Mouse (Mus musculus) adrenal gland, postnatal 4 days (tissue): ENCODE results near the gene Capn7. TPM values are rescaled to one million over a fixed set of nuclear protein-coding genes. Genes with fewer than 3 reads are reported as not detected.

Experiments
- DNase-seq, 2 experiments: peaks; one replicate each; pipeline ENCODE4 v3.0.0; 2021 to 2022; ENCODE audit warnings: low spot score in 2 of 2, mixed read lengths in 2 of 2
- total RNA-seq, 2 experiments: library from RNA; stranded (reverse); gene quantifications; 2 replicates each; pipeline ENCODE4 v1.2.3; 2021

Gene Capn7
- total RNA-seq, 2 experiments from 2014 or later = 47.0 to 53.0 TPM

DNA sequence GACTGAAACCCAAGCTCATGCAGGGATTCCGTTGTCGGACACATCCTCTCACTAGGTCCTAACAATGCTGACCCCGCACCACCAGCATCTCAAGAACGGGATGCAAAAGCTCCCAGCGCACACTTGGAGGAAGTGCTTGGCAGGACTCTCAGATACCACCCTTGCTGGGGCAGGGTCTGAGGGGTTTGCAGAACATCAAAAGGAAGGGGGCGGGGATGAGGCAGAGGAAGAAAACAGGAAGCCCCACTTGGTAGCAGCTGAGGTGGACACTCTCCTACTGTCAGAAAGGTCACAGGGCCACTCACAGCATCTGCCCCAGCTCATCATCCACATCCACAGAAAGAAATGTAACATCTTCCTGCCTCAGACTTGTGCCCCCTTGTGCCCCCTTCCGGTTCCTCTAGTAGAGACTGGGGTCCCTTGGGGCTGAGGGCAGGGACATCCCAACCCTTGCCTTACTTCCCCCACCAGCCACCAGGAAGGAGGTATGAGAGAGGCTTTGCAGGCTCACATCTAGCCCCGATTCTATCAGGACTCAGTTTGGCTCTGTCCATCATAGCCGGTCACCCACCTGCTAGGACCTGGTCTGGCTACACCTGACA is 73.8 kb downstream of the Capn7 start:
- no peak for DNase-seq

DNA sequence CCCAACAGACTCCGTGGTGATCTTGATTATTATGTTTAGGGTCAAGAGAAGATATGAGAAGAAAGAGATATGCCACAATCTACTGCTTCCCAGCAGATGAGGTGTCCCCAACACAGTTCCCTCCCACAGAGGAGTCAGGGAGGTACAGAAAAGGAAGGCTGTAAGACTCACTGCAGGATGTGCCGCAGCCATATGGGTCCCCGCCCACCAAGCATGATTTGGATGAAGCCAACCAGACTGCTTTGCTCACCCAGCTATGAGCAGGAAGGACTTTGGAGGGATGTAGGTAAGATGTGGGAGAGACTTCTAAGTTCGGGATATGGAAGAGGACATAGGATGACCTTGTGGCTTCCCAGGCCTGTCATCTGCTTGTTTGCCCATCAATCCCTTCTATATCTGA is 74.3 kb downstream of the Capn7 start:
- DNase-seq = no peak

DNA sequence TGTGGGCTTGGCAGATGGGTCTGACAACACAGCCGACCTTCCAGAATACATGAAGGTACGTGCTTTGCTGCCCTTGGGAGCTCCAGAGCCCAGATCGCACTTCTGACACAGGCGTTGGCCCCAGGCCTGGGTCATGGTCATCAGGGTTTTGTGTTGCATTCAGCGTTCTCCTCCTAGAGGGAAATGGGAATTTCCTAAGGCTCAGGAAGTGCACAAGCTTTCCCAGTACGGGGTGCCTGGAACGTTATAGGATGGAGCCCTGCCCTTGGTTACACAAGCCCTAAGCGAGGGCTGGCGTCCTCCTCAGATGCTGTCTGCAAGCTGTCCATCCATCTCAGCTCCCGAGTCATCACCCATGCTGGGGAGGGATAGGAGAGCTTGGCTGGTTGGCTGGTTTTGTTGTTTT is 76.2 kb downstream of the Capn7 start:
- DNase-seq = no peak

DNA sequence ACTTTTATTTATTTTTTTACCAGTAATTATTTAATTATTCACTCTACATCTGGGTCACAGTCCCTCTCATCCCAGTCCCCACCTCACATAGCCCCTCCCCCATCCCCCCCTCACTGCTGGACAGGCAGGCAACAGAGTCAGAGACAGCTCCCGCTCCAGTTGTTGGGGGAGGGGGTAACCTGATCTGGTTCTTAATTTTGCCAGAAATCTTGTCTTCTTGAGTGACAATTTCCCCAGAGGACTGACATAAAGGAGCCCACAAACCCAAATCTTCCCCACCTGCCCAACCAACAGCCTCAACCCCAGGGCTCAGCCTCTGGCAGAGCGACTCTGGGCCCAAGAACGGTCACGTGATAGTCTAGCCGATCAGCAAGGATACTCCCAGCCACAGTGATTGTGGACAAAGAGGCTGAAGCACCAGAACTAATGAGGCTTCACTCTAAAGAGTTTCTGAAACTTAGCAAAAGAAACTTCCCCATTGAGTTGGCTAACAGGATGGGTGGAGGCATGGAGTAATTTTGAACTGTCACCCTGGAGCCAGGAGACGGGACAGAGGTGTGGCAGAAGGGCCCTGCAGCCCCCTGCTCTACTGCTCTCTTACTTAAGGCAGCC is 77.1 kb downstream of the Capn7 start:
- no peak for DNase-seq

DNA sequence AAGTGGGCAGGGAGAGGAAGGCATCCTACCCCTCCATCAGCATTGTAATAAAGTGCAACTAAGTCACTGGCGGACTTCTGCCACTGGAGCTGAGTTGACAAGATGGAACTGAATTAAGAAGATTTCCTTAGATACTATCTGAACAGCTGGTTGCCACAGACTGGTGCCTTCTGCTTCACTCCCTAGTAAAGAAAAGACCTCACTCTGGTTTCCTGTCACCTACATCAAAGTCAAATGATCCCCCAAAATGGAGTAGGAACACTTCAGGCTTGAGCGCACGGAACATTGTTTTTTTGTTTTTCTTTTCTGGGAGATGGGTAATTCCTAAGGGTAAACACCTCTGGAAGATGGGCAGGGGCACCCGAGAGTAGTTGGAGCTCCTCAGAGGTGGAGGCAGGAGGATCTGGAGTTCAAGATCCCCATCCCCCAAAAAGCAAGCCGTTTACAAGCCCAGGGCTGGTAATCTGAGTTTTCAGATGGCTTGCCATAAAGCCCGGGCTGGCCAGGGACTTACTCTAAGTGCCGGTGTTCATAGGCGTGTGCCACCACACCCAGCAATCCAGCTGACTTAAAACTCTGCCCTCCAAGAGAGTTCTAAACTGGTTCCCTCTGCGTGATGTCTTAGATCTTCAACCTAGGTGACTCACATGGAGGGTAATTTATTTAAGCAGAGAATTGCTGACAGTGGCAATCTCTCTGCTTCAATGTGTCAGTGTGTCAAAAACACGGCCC is 78.0 kb downstream of the Capn7 start:
- no peak for DNase-seq

DNA sequence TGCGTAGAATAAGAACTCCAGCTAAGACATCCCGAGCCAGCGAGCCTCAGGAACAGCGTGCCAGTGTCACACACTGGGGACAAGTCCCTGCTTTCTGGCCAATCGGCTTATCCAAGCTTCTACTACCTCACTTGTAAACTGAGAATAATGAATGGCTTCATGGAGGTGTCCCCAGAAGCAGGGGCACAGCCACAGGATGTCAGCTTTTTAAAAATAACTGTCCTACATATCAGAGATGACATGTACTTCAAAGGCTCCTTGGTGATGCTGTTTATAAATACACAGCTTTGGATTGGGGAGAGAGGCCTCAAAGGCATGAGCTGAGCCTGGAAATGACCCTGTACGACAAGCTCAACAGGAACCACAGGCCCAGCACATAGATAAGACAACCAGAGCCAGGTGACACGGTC is 78.5 kb downstream of the Capn7 start:
- DNase-seq = no peak

DNA sequence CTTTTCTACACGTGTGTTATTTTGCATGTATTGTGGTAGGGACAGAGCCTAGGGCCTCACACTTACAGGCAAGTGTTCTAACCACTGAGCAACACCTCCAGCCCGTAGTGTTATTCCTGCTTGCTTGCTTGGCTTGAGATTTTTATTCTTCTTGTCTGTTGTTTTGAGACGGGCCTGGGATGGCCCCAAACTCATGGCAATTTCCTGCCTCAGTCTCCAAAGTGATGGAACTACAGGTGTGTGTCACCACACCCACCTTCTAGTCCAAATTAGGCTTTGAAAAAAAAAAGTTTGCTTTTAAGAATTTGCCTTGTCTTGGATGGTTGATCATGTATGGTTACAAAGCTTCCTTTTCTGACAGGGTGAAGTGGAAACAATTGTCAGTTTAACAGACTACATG is 80.0 kb downstream of the Capn7 start:
- DNase-seq = no peak

DNA sequence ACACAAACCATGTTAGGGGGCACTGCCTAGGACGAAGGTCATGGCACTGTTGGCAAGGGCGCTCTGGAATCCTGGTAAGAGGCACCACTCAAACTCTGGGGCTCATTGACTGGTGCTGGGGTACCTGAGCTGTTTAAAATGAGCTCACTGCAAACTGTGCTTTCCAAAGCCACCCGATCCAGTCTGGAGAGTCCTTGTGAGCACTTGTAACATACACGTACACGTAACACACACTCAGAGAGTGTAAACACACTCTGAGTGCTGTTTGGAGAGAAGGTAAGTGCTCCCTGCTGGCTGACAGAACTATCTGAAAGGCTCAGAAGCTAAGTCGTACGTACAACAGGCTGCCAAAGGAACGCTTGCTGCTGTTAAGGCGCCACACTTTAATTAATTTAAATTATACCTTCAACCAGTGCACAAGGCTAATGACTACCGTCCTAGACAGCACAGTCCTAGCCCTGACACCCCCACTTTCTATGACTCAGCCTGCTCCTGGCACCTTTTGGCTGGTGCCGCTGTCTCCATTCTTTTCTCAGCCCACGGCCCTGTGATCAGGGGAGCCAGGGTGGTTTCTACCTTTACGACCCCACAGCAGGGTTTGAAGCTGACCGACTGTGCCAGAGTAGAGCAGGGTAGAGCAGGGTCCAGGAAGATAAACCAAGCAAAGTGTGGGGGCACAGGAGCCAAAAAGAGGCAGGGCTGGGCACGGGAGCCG is 80.6 kb downstream of the Capn7 start:
- DNase-seq = no peak

DNA sequence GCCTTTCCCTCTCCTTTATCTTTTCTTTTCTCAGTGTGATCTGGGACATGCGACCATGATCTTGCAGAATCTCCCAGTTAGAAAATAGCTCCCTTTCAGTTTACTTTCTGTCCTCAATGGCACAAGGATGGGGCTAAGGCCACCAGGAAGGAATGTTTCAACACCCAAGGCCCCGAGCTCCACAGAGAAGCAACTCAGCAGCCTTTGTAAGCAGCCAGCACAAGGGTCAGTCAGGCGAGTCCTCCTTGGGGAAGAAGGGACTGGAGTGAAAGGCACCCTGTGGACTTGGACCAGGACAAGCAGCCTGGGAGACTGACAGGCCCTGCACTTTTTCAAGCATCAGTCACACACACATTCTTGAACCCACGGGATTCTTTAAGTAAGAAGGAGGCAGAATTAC is 82.8 kb downstream of the Capn7 start:
- DNase-seq = no peak

DNA sequence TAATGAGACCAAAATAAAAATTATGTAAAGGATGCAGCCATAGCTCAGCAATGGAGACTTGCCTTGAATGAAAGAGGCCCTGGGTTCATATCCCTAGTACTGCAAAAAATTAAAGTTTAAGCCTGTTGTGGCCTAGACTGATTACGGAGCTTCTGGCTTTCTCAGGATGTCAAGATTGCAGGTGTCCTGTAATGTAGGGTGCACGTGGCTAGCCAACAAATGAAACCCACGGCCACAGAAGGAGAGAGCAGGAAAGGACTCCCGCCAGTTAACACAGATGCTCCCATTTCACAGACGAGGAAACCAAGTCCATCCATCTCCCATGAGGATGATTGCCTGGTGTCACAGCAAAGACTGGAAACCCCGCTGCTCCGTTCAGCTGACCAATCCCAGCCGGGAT is 83.7 kb downstream of the Capn7 start:
- DNase-seq = no peak

DNA sequence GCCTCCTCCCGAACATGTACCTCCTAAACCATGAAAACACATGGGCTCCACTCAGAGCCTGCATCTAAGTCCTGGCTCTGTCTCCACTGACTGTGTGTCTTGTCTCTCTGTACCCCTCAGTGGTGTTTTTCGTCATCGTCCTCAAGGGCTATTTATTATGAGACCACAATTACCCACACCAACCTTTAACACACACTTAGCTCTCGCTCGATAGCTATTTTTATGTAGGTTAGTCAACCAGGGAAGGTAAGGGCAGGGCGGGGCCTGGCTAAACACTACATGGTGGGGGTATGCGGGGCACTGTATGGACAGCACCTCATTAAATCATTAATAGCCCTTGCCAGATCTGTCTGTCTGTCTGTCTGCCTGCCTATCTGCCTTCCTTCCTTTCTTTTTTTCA is 84.1 kb downstream of the Capn7 start:
- no peak for DNase-seq

DNA sequence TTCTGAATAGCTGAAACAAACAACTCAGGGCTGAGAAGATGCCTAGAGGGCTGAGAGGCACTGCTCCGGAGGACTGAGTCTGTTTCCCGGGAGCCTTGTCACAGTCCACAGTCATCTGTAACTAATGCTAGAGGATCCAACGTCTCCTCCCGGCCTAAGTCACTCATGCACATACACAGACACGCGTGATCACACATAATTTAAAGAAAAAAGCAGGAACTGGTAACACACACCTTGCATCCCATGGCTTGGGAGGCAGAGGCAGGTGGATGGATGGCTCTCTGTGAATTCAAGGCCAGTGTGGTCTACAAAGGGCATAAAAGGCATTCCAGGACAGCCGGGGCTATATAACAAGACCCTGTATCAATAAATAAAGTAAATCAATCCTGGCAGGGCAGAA is 84.5 kb downstream of the Capn7 start:
- DNase-seq = no peak

Other genes with a start within 250 kb of the Capn7 start
- gene Smim4, start 207.7 kb upstream of the Capn7 start, total RNA-seq = 10 to 100 TPM; 62.0 to 76.4 TPM
- 10 to 100 TPM; 82.1 to 84.4 TPM for gene Nt5dc2, start 205.6 kb upstream of the Capn7 start, total RNA-seq
- 100 to 1,000 TPM in 1 of 2 experiments, 10 to 100 TPM in 1; 94.1 to 101 TPM for gene Stab1, start 168.0 kb upstream of the Capn7 start, total RNA-seq
- 10 to 100 TPM in 1 of 2 experiments, 1 to 10 TPM in 1; 5.0 to 13.9 TPM for gene Tnnc1, start 128.3 kb upstream of the Capn7 start, total RNA-seq
- 100 to 1,000 TPM; 496 to 522 TPM for gene Nisch, start 119.7 kb upstream of the Capn7 start, total RNA-seq
- gene Sema3g, start 118.8 kb upstream of the Capn7 start, total RNA-seq = 10 to 100 TPM; 12.6 to 20.0 TPM
- 10 to 100 TPM; 12.4 to 12.6 TPM for gene Phf7, start 85.3 kb upstream of the Capn7 start, total RNA-seq
- gene Bap1, start 85.2 kb upstream of the Capn7 start, total RNA-seq = 10 to 100 TPM; 82.9 to 83.7 TPM
- gene Dnah1, start 12.7 kb upstream of the Capn7 start, total RNA-seq = 1 to 10 TPM; 2.4 to 3.2 TPM
- 100 to 1,000 TPM; 136 to 140 TPM for gene Sh3bp5, start 99.4 kb downstream of the Capn7 start, total RNA-seq
- 10 to 100 TPM; 34.9 to 40.3 TPM for gene Eaf1, start 157.8 kb downstream of the Capn7 start, total RNA-seq
- gene Mettl6, start 158.4 kb downstream of the Capn7 start, total RNA-seq = 10 to 100 TPM; 36.3 to 40.2 TPM